ENCODE assay signal across 8 mouse cellular contexts in genomic region chr15:17098927-17099326, GRCm38 (mm10).
DNase-seq lines count a peak whose midpoint lies in the region; ATAC-seq lines count a peak whose summit lies in the region.

No protein-coding gene starts in this region.

- DNase-seq in adrenal gland, postnatal 10 days: peak; percentile 66
- DNase-seq in adrenal gland, adult 18-20 months (ENCODE audit: low spot score in 2 of 2): no peak
- peak; percentile 2 for DNase-seq in 3134 (ENCODE audit: extremely low read depth, insufficient read length, low spot score)
- peak; percentile 22 to 24 for DNase-seq in cerebellum, adult 18-20 months
- DNase-seq in frontal cortex, adult 2 months (ENCODE audit: extremely low spot score in 1 of 2, low spot score in 1 of 2): peak; percentile 43 to 88
- DNase-seq in layer of hippocampus, postnatal 25 days (ENCODE audit: extremely low spot score in 1 of 2, low spot score in 1 of 2): peak; percentile 45 to 84
- DNase-seq in retina, embryonic 14.5 days (ENCODE audit: low spot score): peak; percentile 79

- ATAC-seq in megakaryocyte-erythroid progenitor cell, adult 5-6 weeks (replicated peaks; ENCODE audit: low FRiP score, low TSS enrichment, poor library complexity, severe bottlenecking): no peak

Comparison
In these comparisons a context has a peak if more than half of its experiments do, and no peak if none do; other contexts are left out.
1. DNase-seq: peak in adrenal gland, postnatal 10 days (single experiment), 3134 (single experiment), cerebellum, adult 18-20 months (2 of 2), frontal cortex, adult 2 months (2 of 2), layer of hippocampus, postnatal 25 days (2 of 2) and retina, embryonic 14.5 days (single experiment); none in adrenal gland, adult 18-20 months (0 of 2).